Mouse (Mus musculus): ENCODE measurements around the gene Actl7b.

GRCm38 (mm10) chr4:56741041-56741493, at the start of gene Actl7b:
- no peak for TF ChIP-seq CTCF (IDR thresholded peaks at IDR 0.05; ENCODE audit: low read depth, low read length)
- no peak for TF ChIP-seq GATA1 (IDR thresholded peaks at IDR 0.05; ENCODE audit: borderline replicate concordance, low read length)

All from G1E (cell line).